Mouse (Mus musculus): ENCODE measurements around the gene Atg4d. TPM values are rescaled to one million over a fixed set of nuclear protein-coding genes. Genes with fewer than 3 reads are reported as not detected.

Gene Atg4d
- polyA plus RNA-seq, 1 experiment: 27.5 TPM

- Histone ChIP-seq H3K4me3 (ENCODE audit: control insufficient read depth, low read depth, low read length) (peak overlapping the region; percentile 17; the same call in 1 of the 2 replicates), H3K27ac (ENCODE audit: control insufficient read depth, insufficient read depth, low read depth, low read length) (no peak overlapping the region), H3K4me1 (ENCODE audit: control insufficient read depth, insufficient read depth, low read length) (peaks cover 4% of the 10 kb centered on the region), H3K36me3 (ENCODE audit: control insufficient read depth, insufficient read depth, low read length) (no peaks in the 10 kb centered on the region), H3K27me3 (ENCODE audit: control insufficient read depth, insufficient read depth, low read length) (no peaks in the 10 kb centered on the region)
- TF ChIP-seq CTCF (IDR thresholded peaks at IDR 0.05; ENCODE audit: control insufficient read depth, insufficient read depth, insufficient replicate concordance, low read depth, low read length) (no peak), POLR2A (IDR thresholded peaks at IDR 0.05; ENCODE audit: control insufficient read depth, low read depth, low read length) (no peak)
Measured at GRCm38 (mm10) chr9:21224576-21225414, 40.3 kb upstream of the Atg4d start.

GRCm38 (mm10) chr9:21225415-21225758 is 39.7 kb upstream of the Atg4d start:
- Histone ChIP-seq H3K4me3 (ENCODE audit: control insufficient read depth, low read depth, low read length) (no peak overlapping the region), H3K27ac (ENCODE audit: control insufficient read depth, insufficient read depth, low read depth, low read length) (no peak overlapping the region), H3K36me3 (ENCODE audit: control insufficient read depth, insufficient read depth, low read length) (no peaks in the 10 kb centered on the region), H3K4me1 (ENCODE audit: control insufficient read depth, insufficient read depth, low read length) (peaks cover 4% of the 10 kb centered on the region), H3K27me3 (ENCODE audit: control insufficient read depth, insufficient read depth, low read length) (no peaks in the 10 kb centered on the region)
- no peak for TF ChIP-seq CTCF (IDR thresholded peaks at IDR 0.05; ENCODE audit: control insufficient read depth, insufficient read depth, insufficient replicate concordance, low read depth, low read length)
- no peak for TF ChIP-seq POLR2A (IDR thresholded peaks at IDR 0.05; ENCODE audit: control insufficient read depth, low read depth, low read length)

- Histone ChIP-seq H3K4me1 (ENCODE audit: control insufficient read depth, insufficient read depth, low read length) (peaks cover 3% of the 10 kb centered on the region; the same call in 1 of the 2 replicates), H3K36me3 (ENCODE audit: control insufficient read depth, insufficient read depth, low read length) (no peaks in the 10 kb centered on the region), H3K27ac (ENCODE audit: control insufficient read depth, insufficient read depth, low read depth, low read length) (no peak overlapping the region), H3K27me3 (ENCODE audit: control insufficient read depth, insufficient read depth, low read length) (no peaks in the 10 kb centered on the region), H3K4me3 (ENCODE audit: control insufficient read depth, low read depth, low read length) (peak overlapping the region; percentile 1; the same call in 1 of the 2 replicates)
- no peak for TF ChIP-seq CTCF (IDR thresholded peaks at IDR 0.05; ENCODE audit: control insufficient read depth, insufficient read depth, insufficient replicate concordance, low read depth, low read length)
- no peak; the same call in 1 of the 2 replicates for TF ChIP-seq POLR2A (IDR thresholded peaks at IDR 0.05; ENCODE audit: control insufficient read depth, low read depth, low read length)
Measured at GRCm38 (mm10) chr9:21227342-21227741, 37.8 kb upstream of the Atg4d start.

GRCm38 (mm10) chr9:21231551-21231950 is 33.5 kb upstream of the Atg4d start:
- Histone ChIP-seq H3K4me1 (ENCODE audit: control insufficient read depth, insufficient read depth, low read length) (peaks cover 6% of the 10 kb centered on the region), H3K36me3 (ENCODE audit: control insufficient read depth, insufficient read depth, low read length) (no peaks in the 10 kb centered on the region), H3K27ac (ENCODE audit: control insufficient read depth, insufficient read depth, low read depth, low read length) (no peak overlapping the region), H3K27me3 (ENCODE audit: control insufficient read depth, insufficient read depth, low read length) (no peaks in the 10 kb centered on the region), H3K4me3 (ENCODE audit: control insufficient read depth, low read depth, low read length) (peak overlapping the region; percentile 53)
- TF ChIP-seq POLR2A (IDR thresholded peaks at IDR 0.05; ENCODE audit: control insufficient read depth, low read depth, low read length) (no peak), CTCF (IDR thresholded peaks at IDR 0.05; ENCODE audit: control insufficient read depth, insufficient read depth, insufficient replicate concordance, low read depth, low read length) (no peak)

GRCm38 (mm10) chr9:21232867-21233266 is 32.2 kb upstream of the Atg4d start:
- TF ChIP-seq CTCF (IDR thresholded peaks at IDR 0.05; ENCODE audit: control insufficient read depth, insufficient read depth, insufficient replicate concordance, low read depth, low read length) (no peak), POLR2A (IDR thresholded peaks at IDR 0.05; ENCODE audit: control insufficient read depth, low read depth, low read length) (no peak)
- Histone ChIP-seq H3K4me3 (ENCODE audit: control insufficient read depth, low read depth, low read length) (peak overlapping the region; percentile 60), H3K4me1 (ENCODE audit: control insufficient read depth, insufficient read depth, low read length) (peaks cover 14% of the 10 kb centered on the region), H3K36me3 (ENCODE audit: control insufficient read depth, insufficient read depth, low read length) (no peaks in the 10 kb centered on the region), H3K27ac (ENCODE audit: control insufficient read depth, insufficient read depth, low read depth, low read length) (no peak overlapping the region), H3K27me3 (ENCODE audit: control insufficient read depth, insufficient read depth, low read length) (no peaks in the 10 kb centered on the region)

- Histone ChIP-seq H3K4me3 (ENCODE audit: control insufficient read depth, low read depth, low read length) (peak overlapping the region; percentile 60), H3K27ac (ENCODE audit: control insufficient read depth, insufficient read depth, low read depth, low read length) (no peak overlapping the region), H3K36me3 (ENCODE audit: control insufficient read depth, insufficient read depth, low read length) (no peaks in the 10 kb centered on the region), H3K4me1 (ENCODE audit: control insufficient read depth, insufficient read depth, low read length) (peaks cover 18% of the 10 kb centered on the region), H3K27me3 (ENCODE audit: control insufficient read depth, insufficient read depth, low read length) (no peaks in the 10 kb centered on the region)
- TF ChIP-seq CTCF (IDR thresholded peaks at IDR 0.05; ENCODE audit: control insufficient read depth, insufficient read depth, insufficient replicate concordance, low read depth, low read length) (no peak), POLR2A (IDR thresholded peaks at IDR 0.05; ENCODE audit: control insufficient read depth, low read depth, low read length) (no peak; the same call in 1 of the 2 replicates)
Measured at GRCm38 (mm10) chr9:21233366-21233765, 31.7 kb upstream of the Atg4d start.

GRCm38 (mm10) chr9:21233805-21234204 is 31.3 kb upstream of the Atg4d start:
- peaks cover 18% of the 10 kb centered on the region for H3K4me1 ChIP-seq (ENCODE audit: control insufficient read depth, insufficient read depth, low read length)
- peak overlapping the region; percentile 60 for H3K4me3 ChIP-seq (ENCODE audit: control insufficient read depth, low read depth, low read length)
- no peaks in the 10 kb centered on the region for H3K36me3 ChIP-seq (ENCODE audit: control insufficient read depth, insufficient read depth, low read length)
- TF ChIP-seq CTCF (IDR thresholded peaks at IDR 0.05; ENCODE audit: control insufficient read depth, insufficient read depth, insufficient replicate concordance, low read depth, low read length): no peak
- TF ChIP-seq POLR2A (IDR thresholded peaks at IDR 0.05; ENCODE audit: control insufficient read depth, low read depth, low read length): no peak
- no peaks in the 10 kb centered on the region for H3K27me3 ChIP-seq (ENCODE audit: control insufficient read depth, insufficient read depth, low read length)
- no peak overlapping the region for H3K27ac ChIP-seq (ENCODE audit: control insufficient read depth, insufficient read depth, low read depth, low read length)
